Mouse (Mus musculus): ENCODE results near the gene Mfsd5. TPM values are rescaled to one million over a fixed set of nuclear protein-coding genes. Genes with fewer than 3 reads are reported as not detected.

Mfsd5 gene
- total RNA-seq, 4 experiments from 2014 or later: 38.3 to 48.5 (median 42.1) TPM

GRCm38 (mm10) chr15:102279783-102280520, 698 bp downstream of the Mfsd5 start:
- DNase-seq (ENCODE audit: low spot score in 2 of 2): no peak

GRCm38 (mm10) chr15:102280623-102281022, 1.4 kb downstream of the Mfsd5 start:
- DNase-seq (ENCODE audit: low spot score in 2 of 2): no peak

- DNase-seq (ENCODE audit: low spot score in 2 of 2): no peak
These were observed 3.4 kb downstream of the Mfsd5 start for GRCm38 (mm10) chr15:102282463-102283292.

DNA sequence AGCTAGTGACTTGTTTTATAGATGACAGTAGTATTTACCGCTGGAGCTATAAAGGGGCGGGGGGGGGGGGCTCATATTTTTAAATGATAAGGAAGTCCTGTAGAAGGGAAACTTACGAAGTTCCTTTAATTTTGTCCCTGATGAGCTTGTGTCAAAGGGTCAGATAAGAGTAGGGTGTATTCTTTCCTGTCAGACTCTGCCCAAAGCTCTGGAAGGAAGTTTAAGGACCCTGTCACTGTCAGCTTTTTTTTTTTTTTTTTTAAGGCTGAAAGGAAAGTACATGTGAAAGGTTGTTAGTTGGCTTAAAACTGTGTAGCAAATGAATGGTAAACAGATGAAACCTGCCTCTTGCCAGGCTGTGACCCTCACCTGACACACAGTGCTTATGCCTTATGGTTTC, 4.4 kb downstream of the Mfsd5 start:
- no peak for DNase-seq (ENCODE audit: low spot score in 2 of 2)

DNA sequence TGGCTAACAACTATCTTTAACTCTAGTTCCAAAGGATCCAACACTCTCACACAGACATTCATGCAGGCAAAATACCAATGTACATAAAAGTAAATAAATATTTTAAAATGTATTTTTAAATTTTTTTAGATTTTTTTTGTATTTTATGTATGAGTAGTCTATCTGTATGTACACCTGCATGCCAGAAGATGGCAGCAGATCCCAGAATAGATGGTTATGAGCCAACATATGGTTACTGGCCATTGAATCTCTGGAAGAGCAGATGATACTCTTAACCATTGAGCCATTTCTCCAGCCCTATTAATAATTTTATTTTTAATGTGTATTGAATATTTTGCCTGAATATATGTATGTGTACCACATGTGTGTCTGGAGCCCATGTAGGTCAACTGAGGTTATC, 8.1 kb downstream of the Mfsd5 start:
- no peak for DNase-seq (ENCODE audit: low spot score in 2 of 2)

DNA sequence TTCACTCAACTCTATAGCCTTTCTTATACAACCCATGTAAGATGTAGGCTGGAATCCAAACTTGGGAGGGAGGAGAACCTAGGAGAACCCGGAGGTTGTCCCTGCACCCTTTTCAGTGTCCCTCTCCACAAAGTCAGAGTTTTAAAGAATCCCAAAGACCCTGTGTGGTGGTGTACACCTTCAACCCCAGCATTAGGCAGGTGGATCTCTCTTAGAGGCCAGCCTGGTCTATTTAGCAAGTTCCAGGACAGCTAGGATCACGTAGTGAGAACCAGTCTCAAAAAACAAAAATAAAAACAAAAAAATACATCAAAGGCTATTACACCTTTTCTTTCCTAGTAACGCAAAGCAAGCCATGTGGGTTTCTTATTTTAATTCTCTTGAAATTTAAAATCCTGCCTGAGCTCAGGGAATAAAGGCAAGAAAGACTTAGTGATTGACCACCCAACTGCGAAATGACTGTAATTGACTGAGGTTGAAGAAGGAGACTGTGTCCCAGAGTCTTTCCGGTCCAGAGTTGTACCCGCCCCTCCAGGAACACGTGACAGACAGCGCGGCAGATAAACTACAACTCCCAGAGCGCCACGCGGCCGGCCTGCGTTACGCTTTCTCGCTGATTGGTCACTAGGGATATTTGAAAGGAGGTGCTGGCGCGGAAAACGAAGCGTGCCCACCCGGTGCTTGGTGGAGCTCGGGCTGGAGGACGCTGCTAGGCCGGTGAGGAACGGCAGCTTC, 16.5 kb downstream of the Mfsd5 start, which contains the start of gene Espl1:
Gene Espl1, plus strand, starts transcription at position 634 of the 735 bp plus-strand sequence.
- DNase-seq (ENCODE audit: low spot score in 2 of 2): peak; percentile 83 to 87

DNA sequence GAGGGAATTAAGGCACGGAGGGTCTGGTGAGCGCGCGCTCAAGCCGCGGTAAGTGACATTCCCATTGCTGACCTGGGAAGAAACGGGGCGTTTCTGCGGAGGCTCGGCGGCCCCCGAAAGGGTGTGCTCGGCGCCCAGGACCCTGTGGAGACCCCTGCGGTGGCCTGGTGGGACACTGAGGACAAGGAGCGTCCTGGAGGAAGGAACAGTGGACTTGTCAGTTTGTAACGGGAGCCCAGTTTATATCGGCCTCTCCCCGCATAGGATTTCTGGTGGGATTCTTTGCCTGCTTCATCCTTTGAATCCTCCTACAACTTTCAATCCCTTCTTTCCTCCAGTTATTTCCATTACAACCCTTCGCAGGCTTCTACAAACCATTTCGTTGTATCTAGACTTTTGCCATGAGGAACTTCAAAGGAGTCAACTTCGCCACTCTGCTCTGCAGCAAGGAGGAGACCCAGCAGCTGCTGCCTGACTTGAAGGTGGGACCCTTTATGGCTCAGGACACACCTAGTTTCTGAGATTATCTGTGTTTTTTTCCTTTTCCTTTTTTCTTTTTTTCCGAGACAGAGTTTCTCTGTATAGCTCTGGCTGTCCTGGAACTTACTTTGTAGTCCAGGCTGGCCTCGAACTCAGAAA, 17.2 kb downstream of the Mfsd5 start:
- no peak for DNase-seq (ENCODE audit: low spot score in 2 of 2)

GRCm38 (mm10) chr15:102302542-102302941, 23.3 kb downstream of the Mfsd5 start:
- no peak for DNase-seq (ENCODE audit: low spot score in 2 of 2)

DNA sequence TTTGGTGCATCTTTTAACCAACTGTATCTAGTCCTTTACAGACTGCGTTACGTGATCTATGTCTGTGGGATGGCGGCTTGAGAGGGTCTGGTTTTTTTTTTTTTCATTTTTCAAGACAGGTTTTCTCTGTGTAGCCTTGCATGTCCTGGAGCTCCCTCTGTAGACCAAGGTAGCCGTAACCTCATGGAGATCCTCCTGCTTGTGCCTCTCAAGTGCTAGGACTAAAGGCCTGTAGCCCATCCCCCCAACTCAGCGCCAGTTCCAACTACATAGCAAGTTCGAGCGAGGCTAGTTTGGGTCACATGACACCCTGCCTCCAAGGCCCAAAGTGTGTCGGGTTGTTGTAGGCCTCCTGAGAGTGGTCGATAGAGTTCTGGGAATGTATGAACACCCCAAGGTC, 29.5 kb downstream of the Mfsd5 start:
- no peak for DNase-seq (ENCODE audit: low spot score in 2 of 2)

DNA sequence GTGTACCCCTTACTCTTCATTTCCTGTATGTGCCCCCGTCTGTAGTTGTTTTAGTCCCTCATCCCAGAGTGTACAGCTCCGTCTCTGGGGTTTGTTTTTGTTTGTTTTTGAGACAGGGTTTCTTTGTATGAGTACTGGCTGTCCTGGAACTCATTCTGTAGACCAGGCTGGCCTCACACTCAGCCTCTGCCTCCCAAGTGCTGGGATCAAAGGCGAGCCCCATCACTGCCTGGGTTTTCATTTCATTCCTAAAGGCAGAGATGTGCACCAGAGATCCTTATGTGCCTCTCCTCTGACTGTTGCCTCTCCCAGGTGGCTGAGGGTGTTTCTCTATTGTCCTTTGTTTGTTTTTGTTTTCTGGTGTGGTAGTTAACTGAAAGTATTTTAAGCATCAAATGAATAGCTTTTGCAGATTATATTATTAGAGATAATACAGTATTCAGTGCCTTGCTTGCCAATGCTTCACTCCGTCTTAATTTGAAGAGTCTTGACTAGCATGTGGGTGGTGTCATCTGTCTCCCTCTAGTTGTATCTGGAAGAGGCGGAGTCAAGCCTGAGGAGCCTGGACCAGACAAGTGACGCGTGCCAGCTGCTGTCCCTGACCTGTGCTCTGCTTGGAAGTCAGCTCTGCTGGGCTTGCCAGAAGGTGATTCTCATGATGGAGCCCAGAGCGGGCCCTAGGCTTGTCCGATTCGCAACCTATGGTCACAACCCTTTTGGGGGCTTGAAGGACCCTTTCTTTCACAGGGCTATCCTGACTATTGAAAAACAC, 31.0 kb downstream of the Mfsd5 start:
- DNase-seq (ENCODE audit: low spot score in 2 of 2): no peak

GRCm38 (mm10) chr15:102311489-102311888, 32.2 kb downstream of the Mfsd5 start:
- DNase-seq (ENCODE audit: low spot score in 2 of 2): no peak

DNA sequence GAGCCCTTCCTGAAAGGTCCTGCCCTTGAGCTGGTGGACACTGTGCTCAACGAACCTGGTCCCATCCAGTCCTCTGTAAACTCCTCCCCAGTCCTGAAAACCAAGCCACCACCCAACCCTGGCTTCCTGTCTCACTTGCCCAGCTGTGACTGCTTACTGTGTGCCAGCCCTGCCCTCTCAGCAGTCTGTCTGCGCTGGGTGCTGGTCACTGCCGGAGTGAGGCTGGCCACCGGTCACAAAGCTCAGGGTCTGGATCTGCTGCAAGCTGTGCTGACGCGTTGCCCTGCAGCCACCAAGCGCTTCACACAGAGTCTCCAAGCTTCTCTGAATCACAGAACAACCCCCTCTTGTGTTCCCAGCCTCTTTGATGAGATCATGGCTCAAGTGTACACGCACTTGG, 36.0 kb downstream of the Mfsd5 start:
- DNase-seq (ENCODE audit: low spot score in 2 of 2): no peak

- DNase-seq (ENCODE audit: low spot score in 2 of 2): peak in 1 of 2 experiments; percentile 33
These were observed 37.0 kb downstream of the Mfsd5 start for GRCm38 (mm10) chr15:102316263-102316662.

- no peak for DNase-seq (ENCODE audit: low spot score in 2 of 2)
These were observed 45.6 kb downstream of the Mfsd5 start for GRCm38 (mm10) chr15:102324654-102325473.

GRCm38 (mm10) chr15:102326022-102326576, 46.8 kb downstream of the Mfsd5 start, which contains the start of gene Pfdn5:
Gene Pfdn5, plus strand, starts transcription at chr15:102326116.
- DNase-seq (ENCODE audit: low spot score in 2 of 2): peak; percentile 72 to 74

- DNase-seq (ENCODE audit: low spot score in 2 of 2): no peak
These were observed 47.6 kb downstream of the Mfsd5 start for GRCm38 (mm10) chr15:102326892-102327291.
